Mouse (Mus musculus) urinary bladder, postnatal 14 days (tissue): Measurements from ENCODE around the gene Spata45.

Experiments
- DNase-seq: peaks from one replicate; pipeline ENCODE4 v3.0.0; 2021; ENCODE audit warnings: low spot score

Spata45 gene

GRCm38 (mm10) chr1:191084951-191085559, 48.6 kb downstream of the Spata45 start:
- DNase-seq = peak; percentile 70

- DNase-seq = no peak
Measured at GRCm38 (mm10) chr1:191085597-191085996, 49.2 kb downstream of the Spata45 start.

- DNase-seq = no peak
Measured at GRCm38 (mm10) chr1:191086304-191086878, 50.0 kb downstream of the Spata45 start.

- no peak for DNase-seq
Measured at GRCm38 (mm10) chr1:191086960-191087359, 50.5 kb downstream of the Spata45 start.

- no peak for DNase-seq
Measured at GRCm38 (mm10) chr1:191087955-191088354, 51.5 kb downstream of the Spata45 start.

GRCm38 (mm10) chr1:191089355-191089754, 52.9 kb downstream of the Spata45 start:
- DNase-seq = no peak

GRCm38 (mm10) chr1:191092050-191092449, 55.6 kb downstream of the Spata45 start:
- no peak for DNase-seq
